Mouse (Mus musculus): ENCODE data around the gene Arsg. TPM values are rescaled to one million over a fixed set of nuclear protein-coding genes. Genes with fewer than 3 reads are reported as not detected.
A peak's percentile ranks its signal among the peaks of the same experiment; 100 is the strongest.
"Not testable (repeated sequence)": the region's sequence is repeated elsewhere in the genome, so short reads cannot be mapped to it uniquely, and the experiment has no call there.

The Arsg gene
- polyA plus RNA-seq, 1 experiment from 2014 or later, result 3.4 TPM

GRCm38 (mm10) chr11:109607600-109607999, 134.4 kb downstream of the Arsg start:
- Histone ChIP-seq H3K4me2 (no peak overlapping the region), H3K9ac (no peak overlapping the region), H3K4me3 (no peak overlapping the region), H3K36me3 (ENCODE audit: poor library complexity, severe bottlenecking) (no peaks in the 10 kb centered on the region), H3K4me1 (peaks cover 21% of the 10 kb centered on the region), H3K27me3 (no peaks in the 10 kb centered on the region), H3K9me3 (replicated peaks) (no peaks in the 10 kb centered on the region), H3K27ac (no peak overlapping the region)
- no peak for ATAC-seq
- WGBS, result 67% methylated on average over 6 of the region's 6 CpGs

GRCm38 (mm10) chr11:109608976-109609625, 135.9 kb downstream of the Arsg start:
- H3K36me3 ChIP-seq (ENCODE audit: poor library complexity, severe bottlenecking), result no peaks in the 10 kb centered on the region
- WGBS, result 84% methylated on average over 6 of the region's 6 CpGs

GRCm38 (mm10) chr11:109610046-109610794, 137.0 kb downstream of the Arsg start:
- peaks cover 21% of the 10 kb centered on the region for H3K4me1 ChIP-seq
- H3K27ac ChIP-seq, result no peak overlapping the region
- no peaks in the 10 kb centered on the region for H3K36me3 ChIP-seq (ENCODE audit: poor library complexity, severe bottlenecking)
- peak overlapping the region; percentile 73 for H3K9ac ChIP-seq
- H3K9me3 ChIP-seq (replicated peaks), result no peaks in the 10 kb centered on the region
- H3K4me2 ChIP-seq, result peak overlapping the region; percentile 83
- no peak for ATAC-seq
- WGBS, result 7% methylated on average over 9 of the region's 9 CpGs
- 0 out of 2 replicates have a peak, but pooled peaks cover 4% of the 10 kb centered on the region for H3K27me3 ChIP-seq
- peak overlapping the region; percentile 67 for H3K4me3 ChIP-seq

More at GRCm38 (mm10) chr11:109608976-109609625, 135.9 kb downstream of the Arsg start:
- Histone ChIP-seq H3K4me3 (no peak overlapping the region), H3K27me3 (0 out of 2 replicates have a peak, but pooled peaks cover 4% of the 10 kb centered on the region), H3K9me3 (replicated peaks) (no peaks in the 10 kb centered on the region), H3K27ac (no peak overlapping the region), H3K9ac (no peak overlapping the region), H3K4me1 (peaks cover 21% of the 10 kb centered on the region), H3K4me2 (no peak overlapping the region)
- no peak for ATAC-seq

GRCm38 (mm10) chr11:109610795-109611302, 137.7 kb downstream of the Arsg start:
- Histone ChIP-seq H3K36me3 (ENCODE audit: poor library complexity, severe bottlenecking) (no peaks in the 10 kb centered on the region), H3K9me3 (replicated peaks) (no peaks in the 10 kb centered on the region), H3K27ac (peak overlapping the region; percentile 63; the same call in 1 of the 2 replicates), H3K9ac (peak overlapping the region; percentile 73), H3K27me3 (0 out of 2 replicates have a peak, but pooled peaks cover 4% of the 10 kb centered on the region), H3K4me1 (peaks cover 21% of the 10 kb centered on the region), H3K4me3 (peak overlapping the region; percentile 67), H3K4me2 (peak overlapping the region; percentile 83)
- 0% methylated on average over 26 of the region's 26 CpGs for WGBS
- ATAC-seq, result no peak

DNA sequence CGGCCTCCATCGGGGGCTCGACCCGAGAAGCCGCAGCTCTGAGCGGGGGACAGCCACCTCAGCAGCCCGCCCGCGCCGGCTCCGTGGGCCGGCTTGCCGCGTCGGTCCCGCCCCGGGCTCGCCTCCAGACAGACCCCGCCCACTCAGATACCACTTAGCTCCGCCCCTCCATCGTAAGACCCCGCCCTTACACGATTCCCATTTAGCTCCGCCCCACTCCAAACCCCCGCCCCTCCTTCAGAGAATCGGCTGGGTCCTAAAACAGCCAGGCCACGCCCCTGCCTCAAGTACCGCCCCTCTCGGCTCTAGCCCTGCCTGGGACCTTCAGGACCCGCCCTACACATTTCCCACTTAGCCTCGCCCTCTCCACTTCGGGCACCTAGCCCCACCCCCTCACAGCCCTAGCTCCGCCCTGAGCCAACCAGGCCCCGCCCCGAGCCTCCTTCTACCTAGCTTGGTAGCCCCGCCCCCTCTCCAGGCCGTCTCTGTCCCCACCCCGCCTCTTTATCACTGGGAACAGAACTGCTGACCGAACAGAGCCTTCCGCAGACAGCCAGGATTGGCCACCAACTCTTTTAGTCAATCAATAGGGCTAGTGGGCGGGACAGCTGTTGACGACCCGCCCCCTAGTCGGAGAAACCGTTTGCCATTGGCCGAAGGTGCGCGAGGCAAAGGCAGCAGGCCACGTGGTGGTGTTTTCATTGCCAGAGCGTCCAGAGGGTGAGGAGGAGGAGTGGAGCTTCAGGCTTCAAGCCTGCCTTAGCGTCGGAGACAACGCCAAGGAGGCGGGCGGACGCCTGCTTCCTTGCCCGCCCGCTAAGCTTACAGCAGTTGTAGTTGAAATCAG, 138.4 kb downstream of the Arsg start, which contains the start of gene Wipi1:
Wipi1 (minus strand) TSS at position 665 of the 847 bp plus-strand sequence.
- ATAC-seq, result peak; percentile 96
- H3K4me3 ChIP-seq, result peak within 1 kb of the TSS; percentile 67
- H3K9me3 ChIP-seq (replicated peaks), result no peaks in the 10 kb centered on the region
- peak within 1 kb of the TSS; percentile 83 for H3K4me2 ChIP-seq
- peak within 1 kb of the TSS; percentile 63; the same call in 1 of the 2 replicates for H3K27ac ChIP-seq
- peaks cover 25% of the 10 kb centered on the region for H3K4me1 ChIP-seq
- H3K9ac ChIP-seq, result peak within 1 kb of the TSS; percentile 73
- H3K27me3 ChIP-seq, result 0 out of 2 replicates have a peak, but pooled peaks cover 4% of the 10 kb centered on the region
- under 1% methylated on average over 51 of the region's 58 CpGs for WGBS
- no peaks in the 10 kb centered on the region for H3K36me3 ChIP-seq (ENCODE audit: poor library complexity, severe bottlenecking)

GRCm38 (mm10) chr11:109612871-109613529, 139.8 kb downstream of the Arsg start:
- H3K27me3 ChIP-seq, result 0 out of 2 replicates have a peak, but pooled peaks cover 4% of the 10 kb centered on the region
- H3K36me3 ChIP-seq (ENCODE audit: poor library complexity, severe bottlenecking), result no peaks in the 10 kb centered on the region
- WGBS, result 58% methylated on average over 7 of the region's 7 CpGs

DNA sequence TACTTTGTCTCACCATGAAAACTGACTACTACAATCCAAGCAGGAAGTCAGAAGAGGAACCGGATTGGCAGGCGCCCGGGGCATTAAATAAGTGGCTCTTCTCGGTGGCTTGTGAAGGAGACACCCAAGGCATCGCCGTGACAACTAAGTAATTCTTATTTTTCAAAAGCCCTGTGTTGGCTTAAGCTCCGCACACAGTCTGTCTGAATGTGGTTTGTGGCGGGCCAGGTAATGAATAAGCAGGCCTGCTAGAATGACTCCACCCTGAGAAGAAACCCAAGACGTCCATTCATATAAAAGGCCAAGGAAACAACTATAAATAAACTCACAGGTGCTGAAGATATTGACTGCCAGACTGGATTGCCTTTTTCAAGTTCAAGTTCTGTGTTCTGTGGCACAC, 142.1 kb downstream of the Arsg start:
- Histone ChIP-seq H3K27me3 (0 out of 2 replicates have a peak, but pooled peaks cover 4% of the 10 kb centered on the region), H3K9ac (no peak overlapping the region), H3K36me3 (ENCODE audit: poor library complexity, severe bottlenecking) (no peaks in the 10 kb centered on the region), H3K4me3 (no peak overlapping the region), H3K27ac (no peak overlapping the region), H3K9me3 (replicated peaks) (no peaks in the 10 kb centered on the region), H3K4me1 (peaks cover 23% of the 10 kb centered on the region), H3K4me2 (no peak overlapping the region)
- 59% methylated on average over 9 of the region's 9 CpGs for WGBS
- ATAC-seq, result no peak

More at GRCm38 (mm10) chr11:109612871-109613529, 139.8 kb downstream of the Arsg start:
- Histone ChIP-seq H3K27ac (no peak overlapping the region), H3K4me3 (no peak overlapping the region), H3K4me2 (no peak overlapping the region), H3K9ac (no peak overlapping the region), H3K9me3 (replicated peaks) (no peaks in the 10 kb centered on the region), H3K4me1 (peaks cover 30% of the 10 kb centered on the region)
- no peak for ATAC-seq

DNA sequence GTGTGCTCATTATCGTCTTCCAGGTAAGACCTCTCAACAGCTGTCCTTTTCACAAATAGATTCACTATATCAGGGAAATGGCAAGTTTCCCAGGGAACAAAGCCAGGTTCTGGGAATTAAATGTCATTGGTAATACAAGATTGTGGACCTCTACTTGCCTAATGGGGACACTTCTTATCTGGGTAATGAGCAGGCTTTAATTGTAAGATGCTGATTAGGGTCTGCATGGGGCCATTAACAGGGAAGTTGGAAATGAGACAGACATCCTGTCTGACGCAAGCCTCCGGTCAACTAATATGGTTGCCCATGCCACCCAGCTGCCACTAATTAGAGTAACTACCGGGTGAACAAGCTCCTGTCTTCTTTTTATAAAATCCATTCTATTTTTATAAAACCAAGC, 143.2 kb downstream of the Arsg start:
- 0 out of 2 replicates have a peak, but pooled peaks cover 4% of the 10 kb centered on the region for H3K27me3 ChIP-seq
- H3K9ac ChIP-seq, result no peak overlapping the region
- no peak for ATAC-seq
- H3K9me3 ChIP-seq (replicated peaks), result no peaks in the 10 kb centered on the region
- no peak overlapping the region for H3K4me2 ChIP-seq
- no peaks in the 10 kb centered on the region for H3K36me3 ChIP-seq (ENCODE audit: poor library complexity, severe bottlenecking)
- no peak overlapping the region for H3K4me3 ChIP-seq
- no peak overlapping the region for H3K27ac ChIP-seq
- 42% methylated on average over 4 of the region's 4 CpGs for WGBS
- H3K4me1 ChIP-seq, result peaks cover 16% of the 10 kb centered on the region

DNA sequence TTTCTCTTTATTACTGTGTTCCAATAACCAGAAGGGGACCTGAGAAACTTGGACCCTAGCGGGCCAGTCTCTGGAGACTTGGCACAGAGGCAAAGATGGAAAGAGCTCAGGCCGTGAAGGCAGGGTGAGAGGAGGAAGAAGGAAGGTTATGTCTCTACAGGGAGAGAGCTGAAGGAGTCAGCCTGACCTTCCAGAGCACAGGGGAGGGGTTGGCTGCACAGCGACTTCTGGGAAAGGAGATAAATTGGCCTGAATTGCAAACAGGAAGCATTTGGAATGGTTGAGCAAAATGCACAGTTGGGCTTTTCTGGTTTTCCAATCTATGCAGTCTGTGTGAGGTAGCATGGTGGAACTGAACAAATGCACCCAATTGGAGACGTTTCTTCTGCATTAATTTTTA, 143.6 kb downstream of the Arsg start:
- no peak for ATAC-seq
- no peaks in the 10 kb centered on the region for H3K36me3 ChIP-seq (ENCODE audit: poor library complexity, severe bottlenecking)
- H3K9ac ChIP-seq, result no peak overlapping the region
- no peaks in the 10 kb centered on the region for H3K9me3 ChIP-seq (replicated peaks)
- H3K4me3 ChIP-seq, result no peak overlapping the region
- 0 out of 2 replicates have a peak, but pooled peaks cover 4% of the 10 kb centered on the region for H3K27me3 ChIP-seq
- no peak overlapping the region for H3K4me2 ChIP-seq
- H3K27ac ChIP-seq, result no peak overlapping the region
- peaks cover 16% of the 10 kb centered on the region for H3K4me1 ChIP-seq
- 56% methylated on average over 4 of the region's 4 CpGs for WGBS

DNA sequence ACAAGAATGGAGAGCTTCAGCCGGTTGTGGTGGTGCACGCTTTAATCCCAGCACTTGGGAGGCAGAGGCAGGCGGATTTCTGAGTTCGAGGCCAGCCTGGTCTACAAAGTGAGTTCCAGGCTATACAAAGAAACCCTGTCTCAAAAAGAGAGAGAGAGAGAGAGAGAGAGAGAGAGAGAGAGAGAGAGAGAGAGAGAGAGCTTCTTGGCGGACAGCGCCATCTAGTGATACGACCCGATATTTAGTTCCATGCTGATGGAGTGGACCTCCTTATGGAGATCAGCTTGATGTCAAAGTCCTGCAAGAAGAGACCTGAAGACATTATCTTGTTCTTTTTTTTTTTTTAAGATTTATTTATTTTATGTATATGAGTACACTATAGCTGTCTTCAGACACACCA, 145.9 kb downstream of the Arsg start:
- 35% methylated on average over 8 of the region's 8 CpGs for WGBS
- H3K4me3 ChIP-seq; H3K4me2 ChIP-seq; H3K9ac ChIP-seq; H3K27ac ChIP-seq; ATAC-seq; H3K27me3 ChIP-seq; H3K36me3 ChIP-seq (ENCODE audit: poor library complexity, severe bottlenecking); H3K9me3 ChIP-seq (replicated peaks): not testable (repeated sequence)
- H3K4me1 ChIP-seq, result peaks cover 12% of the 10 kb centered on the region

- no peak overlapping the region for H3K9ac ChIP-seq
- no peaks in the 10 kb centered on the region for H3K27me3 ChIP-seq
- H3K4me2 ChIP-seq, result no peak overlapping the region
- H3K4me1 ChIP-seq, result peaks cover 12% of the 10 kb centered on the region
- H3K9me3 ChIP-seq (replicated peaks), result no peaks in the 10 kb centered on the region
- no peaks in the 10 kb centered on the region for H3K36me3 ChIP-seq (ENCODE audit: poor library complexity, severe bottlenecking)
- H3K4me3 ChIP-seq, result no peak overlapping the region
- ATAC-seq, result no peak
- no peak overlapping the region for H3K27ac ChIP-seq
- WGBS, result 85% methylated on average over 6 of the region's 6 CpGs
These were observed 147.2 kb downstream of the Arsg start for GRCm38 (mm10) chr11:109620356-109620755.
